Mouse (Mus musculus) kidney, adult 9 months (tissue): ENCODE results near the gene Coro1c.

Experiments used
- DNase-seq: peaks from one replicate; pipeline ENCODE4 v3.0.0; 2022

Coro1c gene

GRCm38 (mm10) chr5:113924608-113925007 lies 16.1 kb upstream of the Coro1c start:
- no peak for DNase-seq

GRCm38 (mm10) chr5:113921310-113922166 lies 13.0 kb upstream of the Coro1c start:
- no peak for DNase-seq

- DNase-seq, result no peak
Observed at GRCm38 (mm10) chr5:113919060-113919459, 10.5 kb upstream of the Coro1c start.

DNA sequence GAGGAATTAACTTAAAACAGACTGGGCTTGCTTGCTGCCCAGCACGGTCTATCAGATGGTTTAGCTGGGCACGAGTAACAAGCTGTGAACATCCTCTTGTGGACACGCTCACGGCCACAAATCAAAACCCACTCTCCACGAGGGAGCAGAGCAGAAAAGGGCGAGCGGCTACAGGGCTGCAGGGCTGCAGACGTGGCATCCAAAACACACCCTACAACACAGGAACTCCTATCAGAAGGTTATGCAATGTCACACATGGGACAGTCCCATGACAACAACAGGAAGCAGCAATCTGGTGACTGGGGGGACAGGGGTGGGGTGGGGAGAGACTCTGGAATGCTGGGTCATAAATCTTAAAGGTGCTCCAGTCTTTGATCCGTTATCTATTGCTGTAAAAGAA lies 10.1 kb upstream of the Coro1c start:
- DNase-seq, result peak; percentile 61

DNA sequence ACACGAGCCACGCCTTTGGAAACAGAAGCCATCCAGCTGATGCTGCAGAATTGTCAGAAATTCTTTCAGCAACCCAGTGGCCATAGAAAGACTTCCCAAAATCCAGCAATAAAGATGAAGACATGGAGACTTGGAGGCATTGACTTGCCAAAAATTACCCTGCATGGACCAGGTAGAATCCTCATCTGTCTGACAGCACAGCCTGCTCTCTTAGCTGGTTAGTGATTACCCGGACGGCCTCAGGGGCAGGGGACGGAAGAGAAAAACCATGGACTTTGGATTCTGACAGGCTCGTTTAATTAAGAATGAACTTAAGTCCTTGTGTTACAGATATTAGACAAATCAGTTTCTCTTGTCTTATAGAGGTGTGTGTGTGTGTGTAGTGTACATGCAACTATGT lies 2.1 kb upstream of the Coro1c start:
- peak; percentile 90 for DNase-seq

- peak; percentile 51 for DNase-seq
Observed at GRCm38 (mm10) chr5:113910065-113910701, 1.6 kb upstream of the Coro1c start.

GRCm38 (mm10) chr5:113907786-113908567 lies 581 bp downstream of the Coro1c start:
- DNase-seq, result peak; percentile 58

- no peak for DNase-seq
Observed at GRCm38 (mm10) chr5:113906958-113907735, 1.4 kb downstream of the Coro1c start.

GRCm38 (mm10) chr5:113904987-113905386 lies 3.6 kb downstream of the Coro1c start:
- DNase-seq, result no peak

DNA sequence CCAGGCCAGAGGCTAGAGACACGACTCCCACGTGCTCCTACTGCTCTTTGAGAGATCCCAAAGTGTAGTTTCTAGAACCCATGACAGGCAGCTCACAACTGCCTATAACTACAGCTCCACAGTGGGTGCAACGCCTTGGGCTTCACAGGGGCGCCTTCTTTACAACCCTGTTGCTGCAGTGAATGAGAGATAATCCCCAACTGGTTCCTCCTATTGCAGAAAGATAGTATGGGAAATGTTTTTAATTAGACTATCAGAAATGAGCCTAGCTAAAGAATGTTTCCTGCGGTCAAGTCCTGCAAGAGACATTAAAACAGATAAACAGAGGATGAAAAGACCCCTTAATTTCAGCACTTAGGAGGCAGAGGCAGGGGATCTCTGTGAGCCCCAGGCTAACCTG lies 5.6 kb downstream of the Coro1c start:
- DNase-seq, result no peak

- no peak for DNase-seq
Observed at GRCm38 (mm10) chr5:113902017-113902416, 6.5 kb downstream of the Coro1c start.

DNA sequence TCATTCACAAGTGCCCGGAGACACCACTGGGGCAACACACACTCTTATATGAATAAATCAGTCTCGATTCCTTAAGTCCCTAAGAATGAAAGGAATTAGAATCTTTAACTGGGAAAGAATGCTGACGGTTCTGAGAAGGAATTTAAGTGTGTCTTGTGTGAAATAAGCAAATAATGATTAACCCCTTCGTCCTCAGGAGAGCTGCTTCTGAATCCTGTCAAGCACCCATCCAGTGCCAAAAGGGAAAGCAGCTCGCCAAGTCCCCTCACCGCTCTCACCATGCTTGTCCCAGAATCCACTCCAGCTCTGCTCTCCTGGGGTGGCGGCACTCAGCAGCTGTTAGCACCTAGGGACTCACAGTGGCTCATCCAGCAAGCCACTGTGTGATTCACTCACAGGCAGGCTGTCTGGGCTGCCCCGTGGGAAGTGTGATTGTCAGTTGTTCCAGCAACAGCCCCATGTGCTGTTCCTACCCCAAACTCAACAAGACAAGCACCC lies 7.4 kb downstream of the Coro1c start:
- DNase-seq, result peak; percentile 81

GRCm38 (mm10) chr5:113899543-113899942 lies 9.0 kb downstream of the Coro1c start:
- no peak for DNase-seq

- no peak for DNase-seq
Observed at GRCm38 (mm10) chr5:113892005-113892404, 16.6 kb downstream of the Coro1c start.

DNA sequence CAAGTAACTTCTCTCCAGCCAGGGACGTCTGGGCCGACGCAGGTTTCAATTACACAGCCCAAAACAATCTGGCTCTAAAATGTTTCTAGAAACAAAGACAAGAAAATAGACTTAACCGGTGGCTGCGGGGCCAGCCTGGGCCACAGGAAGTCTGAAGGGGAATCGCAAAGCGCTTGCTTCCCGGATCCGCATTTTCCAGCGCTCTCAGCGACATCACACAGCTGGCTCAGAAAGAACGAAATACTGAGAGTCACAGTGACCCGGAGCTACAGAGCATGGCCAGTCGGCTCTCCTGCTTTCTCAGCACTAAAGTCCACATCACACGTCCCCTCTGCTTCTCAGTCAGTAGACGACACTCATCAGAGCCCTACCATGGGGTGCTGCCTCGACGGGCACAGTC lies 17.7 kb downstream of the Coro1c start:
- DNase-seq, result peak; percentile 64

DNA sequence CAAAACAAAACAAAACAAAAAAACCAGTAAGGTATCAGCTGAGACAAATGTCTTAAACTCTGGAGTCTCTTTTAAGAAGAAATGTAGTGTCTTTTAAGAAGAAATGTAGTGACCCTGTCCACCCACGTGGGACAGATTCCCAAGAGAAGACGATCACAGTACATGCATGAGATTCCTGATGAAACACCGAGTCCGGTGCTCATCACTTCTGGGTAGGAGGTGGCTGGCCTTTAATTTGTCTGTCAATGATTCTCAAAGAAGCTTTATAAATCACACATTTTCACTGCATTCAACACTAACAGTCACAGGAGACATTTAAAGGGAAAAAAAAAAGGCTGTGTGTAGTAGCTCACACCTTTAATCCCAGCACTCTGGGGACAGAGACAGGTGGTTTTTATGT lies 18.6 kb downstream of the Coro1c start:
- peak; percentile 77 for DNase-seq

- peak; percentile 58 for DNase-seq
Observed at GRCm38 (mm10) chr5:113889181-113889906, 19.2 kb downstream of the Coro1c start.

DNA sequence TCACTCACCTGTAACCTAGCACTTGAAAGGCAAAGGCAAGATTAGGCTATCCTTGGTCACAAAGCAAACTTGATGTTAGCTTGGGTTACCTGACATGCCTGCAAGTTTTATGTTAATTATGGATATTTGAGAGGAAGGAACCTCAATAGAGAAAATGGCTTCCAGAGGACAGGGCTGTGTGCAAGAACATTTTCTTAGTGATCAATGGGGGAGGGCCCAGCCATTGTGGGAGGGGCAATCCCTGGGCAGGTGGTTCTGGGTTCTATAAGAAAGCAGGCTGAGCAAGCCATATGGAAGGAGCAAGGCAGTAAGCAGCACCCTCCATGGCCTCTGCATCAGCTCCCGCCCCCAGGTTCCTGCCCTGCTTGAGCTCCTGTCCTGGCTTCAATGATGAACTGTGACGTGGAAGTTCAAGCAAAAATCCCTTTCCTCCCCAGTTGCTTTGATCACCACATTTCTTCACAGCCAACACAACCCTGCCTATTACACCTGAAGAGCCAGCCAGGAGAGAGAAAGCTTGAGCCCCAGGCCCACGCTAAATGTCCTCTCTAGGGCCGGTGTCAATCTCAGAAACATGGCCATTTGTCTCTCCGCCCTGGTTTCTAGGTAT lies 20.3 kb downstream of the Coro1c start:
- no peak for DNase-seq

GRCm38 (mm10) chr5:113887132-113887531 lies 21.4 kb downstream of the Coro1c start:
- DNase-seq, result peak; percentile 95

GRCm38 (mm10) chr5:113885623-113886022 lies 22.9 kb downstream of the Coro1c start:
- DNase-seq, result no peak

- DNase-seq, result no peak
Observed at GRCm38 (mm10) chr5:113884750-113885149, 23.8 kb downstream of the Coro1c start.
